Mouse (Mus musculus) C2C12 (cell line): Measurements from ENCODE around the gene Tmem45b.

ENCODE experiments used
- CEBPB ChIP-seq: IDR thresholded peaks from one replicate; pipeline ENCODE4 v1.6.1; 2011; ENCODE audit warnings: low read depth, mild to moderate bottlenecking, control low read depth, moderate library complexity
- CTCF ChIP-seq: IDR thresholded peaks from one replicate; pipeline ENCODE4 v1.5.1; 2011; ENCODE audit not compliant: control insufficient read depth, insufficient read depth, insufficient read length

- TF ChIP-seq CTCF = no peak
- TF ChIP-seq CEBPB = no peak
These were observed 34.3 kb downstream of the Tmem45b start for GRCm38 (mm10) chr9:31430011-31430410.
